Comparison of ENCODE assay signal across 9 mouse cellular contexts in genomic region chr7:80208738-80209430, GRCm38 (mm10). TPM values are rescaled to one million over a fixed set of nuclear protein-coding genes. Genes with fewer than 3 reads are reported as not detected.
DNase-seq lines count a peak whose midpoint lies in the region; ATAC-seq and TF ChIP-seq lines count a peak whose summit lies in the region.
"Had no signal": no experiment of that assay in that cellular context is flagged by ENCODE, and none has a peak within 500 bp of the region (broad histone marks: within the 10 kb centered on the region; RNA-seq: fewer than 3 reads in every experiment).

No protein-coding gene starts in this region.

- no peak overlapping the region for H3K4me3 ChIP-seq in hindbrain, embryonic 13.5 days
- H3K4me3 ChIP-seq in hindbrain, embryonic 11.5 days (ENCODE audit: low read depth, low read length), result no peak overlapping the region
- no peak overlapping the region for H3K4me3 ChIP-seq in embryonic facial prominence, embryonic 14.5 days (ENCODE audit: low read depth, low read length)
- no peak overlapping the region for H3K4me3 ChIP-seq in myocyte
- no peak overlapping the region for H3K4me3 ChIP-seq in midbrain, embryonic 10.5 days

- TF ChIP-seq POLR2A in myocyte (IDR thresholded peaks at IDR 0.05; ENCODE audit: insufficient read length, low read depth), result no peak

- H3K36me3 ChIP-seq in hindbrain, embryonic 13.5 days, result peaks cover 9% of the 10 kb centered on the region
- no peaks in the 10 kb centered on the region for H3K36me3 ChIP-seq in hindbrain, embryonic 11.5 days (ENCODE audit: control insufficient read depth, insufficient read depth, low read length)
- 0 out of 2 replicates have a peak, but pooled peaks cover 12% of the 10 kb centered on the region for H3K36me3 ChIP-seq in embryonic facial prominence, embryonic 14.5 days (ENCODE audit: control insufficient read depth, insufficient read depth, low read length)
- no peaks in the 10 kb centered on the region for H3K36me3 ChIP-seq in myocyte (ENCODE audit: control insufficient read depth, insufficient read depth)
- H3K36me3 ChIP-seq in midbrain, embryonic 10.5 days, result peaks cover 14% of the 10 kb centered on the region

- H3K4me2 ChIP-seq in hindbrain, embryonic 13.5 days, result no peak overlapping the region
- no peak overlapping the region for H3K4me2 ChIP-seq in hindbrain, embryonic 11.5 days (replicated peaks; ENCODE audit: low read depth, low read length)
- no peak overlapping the region for H3K4me2 ChIP-seq in embryonic facial prominence, embryonic 14.5 days (ENCODE audit: low read depth, low read length)
- H3K4me2 ChIP-seq in myocyte (ENCODE audit: low read depth), result peak overlapping the region; percentile 24

- DNase-seq in hindbrain, embryonic 11.5 days (ENCODE audit: low spot score), result no peak
- no peak for DNase-seq in embryonic facial prominence, embryonic 14.5 days (ENCODE audit: low spot score)
- DNase-seq in kidney, postnatal 14 days, result peak; percentile 57
- no peak for DNase-seq in thymus, adult 18-20 months
- DNase-seq in midbrain, embryonic 10.5 days (ENCODE audit: low spot score), result no peak

- no peaks in the 10 kb centered on the region for H3K27me3 ChIP-seq in hindbrain, embryonic 13.5 days
- no peaks in the 10 kb centered on the region for H3K27me3 ChIP-seq in hindbrain, embryonic 11.5 days (ENCODE audit: control insufficient read depth, insufficient read depth, low read length)
- no peaks in the 10 kb centered on the region for H3K27me3 ChIP-seq in embryonic facial prominence, embryonic 14.5 days (replicated peaks; ENCODE audit: control insufficient read depth, insufficient read depth, low read length)
- H3K27me3 ChIP-seq in myocyte (ENCODE audit: control insufficient read depth, insufficient read depth, insufficient read length), result no peaks in the 10 kb centered on the region
- no peaks in the 10 kb centered on the region for H3K27me3 ChIP-seq in midbrain, embryonic 10.5 days (ENCODE audit: low read depth, poor library complexity, severe bottlenecking)
- H3K27me3 ChIP-seq: Patski had no signal

- H3K9ac ChIP-seq in hindbrain, embryonic 13.5 days, result no peak overlapping the region
- no peak overlapping the region for H3K9ac ChIP-seq in hindbrain, embryonic 11.5 days (ENCODE audit: low read depth, low read length)
- peak overlapping the region; percentile 8; the same call in 1 of the 2 replicates for H3K9ac ChIP-seq in embryonic facial prominence, embryonic 14.5 days (ENCODE audit: low read depth, low read length)

- 78% methylated on average over 10 of the region's 10 CpGs for WGBS in hindbrain, embryonic 13.5 days
- WGBS in hindbrain, embryonic 11.5 days, result 83% methylated on average over 10 of the region's 10 CpGs
- 77% methylated on average over 10 of the region's 10 CpGs for WGBS in embryonic facial prominence, embryonic 14.5 days
- 81% methylated on average over 10 of the region's 10 CpGs for WGBS in midbrain, embryonic 10.5 days

- H3K9me3 ChIP-seq in hindbrain, embryonic 13.5 days, result no peaks in the 10 kb centered on the region
- no peaks in the 10 kb centered on the region for H3K9me3 ChIP-seq in hindbrain, embryonic 11.5 days (ENCODE audit: control insufficient read depth, low read length)
- no peaks in the 10 kb centered on the region for H3K9me3 ChIP-seq in embryonic facial prominence, embryonic 14.5 days (ENCODE audit: control insufficient read depth, low read length)
- no peaks in the 10 kb centered on the region for H3K9me3 ChIP-seq in midbrain, embryonic 10.5 days (replicated peaks)

- H3ac ChIP-seq in myocyte (ENCODE audit: control insufficient read depth, insufficient read length), result no peak overlapping the region

- ATAC-seq in hindbrain, embryonic 13.5 days (ENCODE audit: low FRiP score), result no peak
- ATAC-seq in hindbrain, embryonic 11.5 days (ENCODE audit: low FRiP score), result no peak
- no peak for ATAC-seq in embryonic facial prominence, embryonic 14.5 days (ENCODE audit: low read depth)
- ATAC-seq in frontal cortex, adult (ENCODE audit: low TSS enrichment), result no peak
- ATAC-seq: Patski had no signal

- H3K79me2 ChIP-seq in myocyte (ENCODE audit: control insufficient read depth, insufficient read depth), result peaks cover 72% of the 10 kb centered on the region

- H3K4me1 ChIP-seq in hindbrain, embryonic 13.5 days (replicated peaks), result peaks cover 59% of the 10 kb centered on the region
- no peaks in the 10 kb centered on the region for H3K4me1 ChIP-seq in hindbrain, embryonic 11.5 days (replicated peaks; ENCODE audit: control insufficient read depth, insufficient read depth, low read length)
- peaks cover 23% of the 10 kb centered on the region for H3K4me1 ChIP-seq in embryonic facial prominence, embryonic 14.5 days (ENCODE audit: control insufficient read depth, insufficient read depth, low read length)
- H3K4me1 ChIP-seq in midbrain, embryonic 10.5 days, result peaks cover 65% of the 10 kb centered on the region

- H3K27ac ChIP-seq in hindbrain, embryonic 13.5 days, result peak overlapping the region; percentile 19; the same call in 1 of the 2 replicates
- H3K27ac ChIP-seq in hindbrain, embryonic 11.5 days (ENCODE audit: low read depth, low read length), result no peak overlapping the region
- H3K27ac ChIP-seq in embryonic facial prominence, embryonic 14.5 days (replicated peaks; ENCODE audit: low read depth, low read length), result peak overlapping the region; percentile 53
- no peak overlapping the region for H3K27ac ChIP-seq in midbrain, embryonic 10.5 days (replicated peaks)

TF ChIP-seq in myocyte, 11 proteins besides CTCF, POLR2A, EP300 and RAD21:
- no peak for TF ChIP-seq POLR2AphosphoS2 (IDR thresholded peaks at IDR 0.05; ENCODE audit: insufficient read length, low read depth)
- TF ChIP-seq MYOG (IDR thresholded peaks at IDR 0.05; ENCODE audit: control insufficient read depth in 1 of 3, insufficient read depth in 1 of 3, insufficient read length in 2 of 3, low read depth in 2 of 3), result no peak
- TF ChIP-seq CEBPB (IDR thresholded peaks at IDR 0.05; ENCODE audit: insufficient read depth, poor library complexity, severe bottlenecking), result no peak
- TF ChIP-seq TCF12 (IDR thresholded peaks at IDR 0.05; ENCODE audit: insufficient read depth, poor library complexity, severe bottlenecking), result no peak
- no peak for TF ChIP-seq MYOD1 (IDR thresholded peaks at IDR 0.05; ENCODE audit: control insufficient read depth in 1 of 3, insufficient read length in 2 of 3, low read depth in 2 of 3)
- no peak for TF ChIP-seq USF1 (IDR thresholded peaks at IDR 0.05; ENCODE audit: low read depth)
- no peak for TF ChIP-seq TCF3 (IDR thresholded peaks at IDR 0.05; ENCODE audit: insufficient read length, low read depth)
- no peak for TF ChIP-seq SRF (IDR thresholded peaks at IDR 0.05; ENCODE audit: control insufficient read depth, insufficient read length, low read depth)
- TF ChIP-seq E2F4 (IDR thresholded peaks at IDR 0.05; ENCODE audit: insufficient read depth), result no peak
- no peak for TF ChIP-seq MAX (IDR thresholded peaks at IDR 0.05; ENCODE audit: low read depth)
- no peak for TF ChIP-seq REST (IDR thresholded peaks at IDR 0.05; ENCODE audit: insufficient read depth, insufficient read length)

RNA-seq across cellular contexts. Expression of gene Sema4b, which starts 22.2 kb away (rescaled TPM):
- polyA plus RNA-seq in hindbrain, embryonic 13.5 days (2015; fragmentation: Nextera tagmentation; extraction: Ambion mirVana), result 23.9 and 26.5 TPM in 2 replicates
- 10.5 and 15.6 TPM in 2 replicates for polyA plus RNA-seq in hindbrain, embryonic 11.5 days (2014; fragmentation: Nextera tagmentation; extraction: Ambion mirVana)
- polyA plus RNA-seq in embryonic facial prominence, embryonic 14.5 days (2014; fragmentation: Nextera tagmentation; extraction: Ambion mirVana), result 10.5 and 11.9 TPM in 2 replicates
- 11.4 TPM for polyA plus RNA-seq in myocyte (2012; fragmentation: generic; extraction: Trizol)
- 12.6 and 16.5 TPM in 2 replicates for polyA plus RNA-seq in midbrain, embryonic 10.5 days (2016; fragmentation: Nextera tagmentation; extraction: Ambion mirVana)

RNA-seq across cellular contexts. Expression of gene Cib1, which starts 23.7 kb away (rescaled TPM):
- polyA plus RNA-seq in hindbrain, embryonic 13.5 days (2015; fragmentation: Nextera tagmentation; extraction: Ambion mirVana), result 35.0 and 38.1 TPM in 2 replicates
- 58.9 and 61.7 TPM in 2 replicates for polyA plus RNA-seq in hindbrain, embryonic 11.5 days (2014; fragmentation: Nextera tagmentation; extraction: Ambion mirVana)
- 73.7 and 89.1 TPM in 2 replicates for polyA plus RNA-seq in embryonic facial prominence, embryonic 14.5 days (2014; fragmentation: Nextera tagmentation; extraction: Ambion mirVana)
- polyA plus RNA-seq in myocyte (2012; fragmentation: generic; extraction: Trizol), result 98.7 TPM
- 63.3 and 77.6 TPM in 2 replicates for polyA plus RNA-seq in midbrain, embryonic 10.5 days (2016; fragmentation: Nextera tagmentation; extraction: Ambion mirVana)

RNA-seq across cellular contexts. Expression of gene Gdpgp1, which starts 23.8 kb away (rescaled TPM):
- polyA plus RNA-seq in hindbrain, embryonic 13.5 days (2015; fragmentation: Nextera tagmentation; extraction: Ambion mirVana), result 4.1 and 5.3 TPM in 2 replicates
- polyA plus RNA-seq in hindbrain, embryonic 11.5 days (2014; fragmentation: Nextera tagmentation; extraction: Ambion mirVana), result 5.0 and 5.6 TPM in 2 replicates
- polyA plus RNA-seq in embryonic facial prominence, embryonic 14.5 days (2014; fragmentation: Nextera tagmentation; extraction: Ambion mirVana), result 2.0 and 2.6 TPM in 2 replicates
- 0.91 TPM for polyA plus RNA-seq in myocyte (2012; fragmentation: generic; extraction: Trizol)
- 5.6 and 6.3 TPM in 2 replicates for polyA plus RNA-seq in midbrain, embryonic 10.5 days (2016; fragmentation: Nextera tagmentation; extraction: Ambion mirVana)

RNA-seq across cellular contexts. Expression of gene Ttll13, which starts 37.3 kb away (rescaled TPM):
- polyA plus RNA-seq in hindbrain, embryonic 13.5 days (2015; fragmentation: Nextera tagmentation; extraction: Ambion mirVana), result 1.7 and 2.1 TPM in 2 replicates
- 1.1 and 1.4 TPM in 2 replicates for polyA plus RNA-seq in hindbrain, embryonic 11.5 days (2014; fragmentation: Nextera tagmentation; extraction: Ambion mirVana)
- polyA plus RNA-seq in embryonic facial prominence, embryonic 14.5 days (2014; fragmentation: Nextera tagmentation; extraction: Ambion mirVana), result 0.35 and 0.79 TPM in 2 replicates
- 0.24 TPM for polyA plus RNA-seq in myocyte (2012; fragmentation: generic; extraction: Trizol)
- polyA plus RNA-seq in midbrain, embryonic 10.5 days (2016; fragmentation: Nextera tagmentation; extraction: Ambion mirVana), result 0.68 and 0.94 TPM in 2 replicates

RNA-seq across cellular contexts. Expression of gene Ngrn, which starts 52.1 kb away (rescaled TPM):
- 60.3 and 62.3 TPM in 2 replicates for polyA plus RNA-seq in hindbrain, embryonic 13.5 days (2015; fragmentation: Nextera tagmentation; extraction: Ambion mirVana)
- 49.5 and 51.6 TPM in 2 replicates for polyA plus RNA-seq in hindbrain, embryonic 11.5 days (2014; fragmentation: Nextera tagmentation; extraction: Ambion mirVana)
- polyA plus RNA-seq in embryonic facial prominence, embryonic 14.5 days (2014; fragmentation: Nextera tagmentation; extraction: Ambion mirVana), result 45.7 and 45.8 TPM in 2 replicates
- 55.0 TPM for polyA plus RNA-seq in myocyte (2012; fragmentation: generic; extraction: Trizol)
- 44.8 and 48.9 TPM in 2 replicates for polyA plus RNA-seq in midbrain, embryonic 10.5 days (2016; fragmentation: Nextera tagmentation; extraction: Ambion mirVana)

Comparison
In these comparisons a context has a peak if more than half of its experiments do, and no peak if none do; other contexts are left out.
1. H3K27ac ChIP-seq: peak in hindbrain, embryonic 13.5 days (single experiment) and embryonic facial prominence, embryonic 14.5 days (single experiment); none in hindbrain, embryonic 11.5 days (single experiment) and midbrain, embryonic 10.5 days (single experiment).